Mouse (Mus musculus): Measurements from ENCODE around the gene Gm42878. TPM values are rescaled to one million over a fixed set of nuclear protein-coding genes. Genes with fewer than 3 reads are reported as not detected.
A peak's percentile ranks its signal among the peaks of the same experiment; 100 is the strongest.

The Gm42878 gene
- polyA plus RNA-seq, 1 experiment from 2014 or later: not detected

GRCm38 (mm10) chr5:121500719-121501118 is 44.6 kb downstream of the Gm42878 start:
- WGBS (ENCODE audit: insufficient replicate concordance): 62% methylated on average over 7 of the region's 7 CpGs
- H3K4me3 ChIP-seq (ENCODE audit: low read depth, low read length): no peak overlapping the region
- H3K4me1 ChIP-seq (ENCODE audit: control insufficient read depth, insufficient read depth, low read length): no peaks in the 10 kb centered on the region
- H3K36me3 ChIP-seq (ENCODE audit: control insufficient read depth, insufficient read depth, low read length): no peaks in the 10 kb centered on the region
- no peak for ATAC-seq (replicated peaks; ENCODE audit: insufficient number of reproducible peaks, low FRiP score, low TSS enrichment)
- H3K9ac ChIP-seq (ENCODE audit: low read depth, low read length): 0 out of 2 replicates have a peak overlapping the region, but pooled peaks have one; percentile 28
- no peak overlapping the region for H3K27ac ChIP-seq (ENCODE audit: low read depth, low read length)
- H3K27me3 ChIP-seq (ENCODE audit: control insufficient read depth, insufficient read depth, low read length): no peaks in the 10 kb centered on the region
- no peaks in the 10 kb centered on the region for H3K9me3 ChIP-seq (replicated peaks; ENCODE audit: control insufficient read depth, low read length)
- H3K4me2 ChIP-seq: no peak overlapping the region

- Histone ChIP-seq H3K4me3 (ENCODE audit: low read depth, low read length) (no peak overlapping the region), H3K4me2 (no peak overlapping the region), H3K4me1 (ENCODE audit: control insufficient read depth, insufficient read depth, low read length) (no peaks in the 10 kb centered on the region), H3K36me3 (ENCODE audit: control insufficient read depth, insufficient read depth, low read length) (no peaks in the 10 kb centered on the region), H3K27ac (ENCODE audit: low read depth, low read length) (no peak overlapping the region), H3K27me3 (ENCODE audit: control insufficient read depth, insufficient read depth, low read length) (no peaks in the 10 kb centered on the region), H3K9me3 (replicated peaks; ENCODE audit: control insufficient read depth, low read length) (no peaks in the 10 kb centered on the region), H3K9ac (ENCODE audit: low read depth, low read length) (no peak overlapping the region)
- ATAC-seq (replicated peaks; ENCODE audit: insufficient number of reproducible peaks, low FRiP score, low TSS enrichment): no peak
- 70% methylated on average over 8 of the region's 8 CpGs for WGBS (ENCODE audit: insufficient replicate concordance)
These were observed 52.0 kb downstream of the Gm42878 start for GRCm38 (mm10) chr5:121493305-121493704.

GRCm38 (mm10) chr5:121484801-121485200 is 60.5 kb downstream of the Gm42878 start:
- Histone ChIP-seq H3K4me2 (no peak overlapping the region), H3K27ac (ENCODE audit: low read depth, low read length) (no peak overlapping the region), H3K9ac (ENCODE audit: low read depth, low read length) (no peak overlapping the region), H3K4me3 (ENCODE audit: low read depth, low read length) (no peak overlapping the region), H3K36me3 (ENCODE audit: control insufficient read depth, insufficient read depth, low read length) (no peaks in the 10 kb centered on the region; the same call in 1 of the 2 replicates), H3K4me1 (ENCODE audit: control insufficient read depth, insufficient read depth, low read length) (no peaks in the 10 kb centered on the region), H3K27me3 (ENCODE audit: control insufficient read depth, insufficient read depth, low read length) (no peaks in the 10 kb centered on the region), H3K9me3 (replicated peaks; ENCODE audit: control insufficient read depth, low read length) (no peaks in the 10 kb centered on the region)
- WGBS (ENCODE audit: insufficient replicate concordance): 78% methylated on average over 5 of the region's 5 CpGs
- no peak for ATAC-seq (replicated peaks; ENCODE audit: insufficient number of reproducible peaks, low FRiP score, low TSS enrichment)

- H3K9me3 ChIP-seq (replicated peaks; ENCODE audit: control insufficient read depth, low read length): no peaks in the 10 kb centered on the region
- H3K27me3 ChIP-seq (ENCODE audit: control insufficient read depth, insufficient read depth, low read length): no peaks in the 10 kb centered on the region
- no peak overlapping the region for H3K9ac ChIP-seq (ENCODE audit: low read depth, low read length)
- no peak for ATAC-seq (replicated peaks; ENCODE audit: insufficient number of reproducible peaks, low FRiP score, low TSS enrichment)
- H3K4me3 ChIP-seq (ENCODE audit: low read depth, low read length): no peak overlapping the region
- no peaks in the 10 kb centered on the region for H3K36me3 ChIP-seq (ENCODE audit: control insufficient read depth, insufficient read depth, low read length)
- WGBS (ENCODE audit: insufficient replicate concordance): 36% methylated on average over 3 of the region's 3 CpGs
- no peaks in the 10 kb centered on the region for H3K4me1 ChIP-seq (ENCODE audit: control insufficient read depth, insufficient read depth, low read length)
- no peak overlapping the region for H3K27ac ChIP-seq (ENCODE audit: low read depth, low read length)
- no peak overlapping the region for H3K4me2 ChIP-seq
These were observed 67.6 kb downstream of the Gm42878 start for GRCm38 (mm10) chr5:121477680-121478079.

- Histone ChIP-seq H3K4me2 (no peak overlapping the region), H3K36me3 (ENCODE audit: control insufficient read depth, insufficient read depth, low read length) (no peaks in the 10 kb centered on the region), H3K4me3 (ENCODE audit: low read depth, low read length) (no peak overlapping the region), H3K9ac (ENCODE audit: low read depth, low read length) (no peak overlapping the region), H3K4me1 (ENCODE audit: control insufficient read depth, insufficient read depth, low read length) (no peaks in the 10 kb centered on the region), H3K27ac (ENCODE audit: low read depth, low read length) (peak overlapping the region; percentile 50; the same call in 1 of the 2 replicates), H3K9me3 (replicated peaks; ENCODE audit: control insufficient read depth, low read length) (no peaks in the 10 kb centered on the region), H3K27me3 (ENCODE audit: control insufficient read depth, insufficient read depth, low read length) (no peaks in the 10 kb centered on the region)
- WGBS (ENCODE audit: insufficient replicate concordance): 71% methylated on average over 1 of the region's 1 CpGs
- ATAC-seq (replicated peaks; ENCODE audit: insufficient number of reproducible peaks, low FRiP score, low TSS enrichment): peak; percentile 77
These were observed 69.2 kb downstream of the Gm42878 start for GRCm38 (mm10) chr5:121476040-121476439.

- ATAC-seq (replicated peaks; ENCODE audit: insufficient number of reproducible peaks, low FRiP score, low TSS enrichment): no peak
- Histone ChIP-seq H3K36me3 (ENCODE audit: control insufficient read depth, insufficient read depth, low read length) (no peaks in the 10 kb centered on the region), H3K9ac (ENCODE audit: low read depth, low read length) (no peak overlapping the region), H3K9me3 (replicated peaks; ENCODE audit: control insufficient read depth, low read length) (no peaks in the 10 kb centered on the region), H3K4me2 (no peak overlapping the region), H3K4me1 (ENCODE audit: control insufficient read depth, insufficient read depth, low read length) (no peaks in the 10 kb centered on the region), H3K27ac (ENCODE audit: low read depth, low read length) (no peak overlapping the region), H3K27me3 (ENCODE audit: control insufficient read depth, insufficient read depth, low read length) (no peaks in the 10 kb centered on the region), H3K4me3 (ENCODE audit: low read depth, low read length) (no peak overlapping the region)
- 74% methylated on average over 7 of the region's 7 CpGs for WGBS (ENCODE audit: insufficient replicate concordance)
These were observed 70.7 kb downstream of the Gm42878 start for GRCm38 (mm10) chr5:121474610-121475009.

GRCm38 (mm10) chr5:121472411-121472810 is 72.9 kb downstream of the Gm42878 start:
- Histone ChIP-seq H3K36me3 (ENCODE audit: control insufficient read depth, insufficient read depth, low read length) (no peaks in the 10 kb centered on the region), H3K27me3 (ENCODE audit: control insufficient read depth, insufficient read depth, low read length) (no peaks in the 10 kb centered on the region), H3K4me3 (ENCODE audit: low read depth, low read length) (no peak overlapping the region), H3K9ac (ENCODE audit: low read depth, low read length) (no peak overlapping the region), H3K9me3 (replicated peaks; ENCODE audit: control insufficient read depth, low read length) (no peaks in the 10 kb centered on the region), H3K27ac (ENCODE audit: low read depth, low read length) (no peak overlapping the region), H3K4me1 (ENCODE audit: control insufficient read depth, insufficient read depth, low read length) (no peaks in the 10 kb centered on the region), H3K4me2 (no peak overlapping the region)
- no peak for ATAC-seq (replicated peaks; ENCODE audit: insufficient number of reproducible peaks, low FRiP score, low TSS enrichment)
- WGBS (ENCODE audit: insufficient replicate concordance): 75% methylated on average over 2 of the region's 2 CpGs

- no peaks in the 10 kb centered on the region for H3K4me1 ChIP-seq (ENCODE audit: control insufficient read depth, insufficient read depth, low read length)
- H3K4me2 ChIP-seq: no peak overlapping the region
- ATAC-seq (replicated peaks; ENCODE audit: insufficient number of reproducible peaks, low FRiP score, low TSS enrichment): no peak
- H3K4me3 ChIP-seq (ENCODE audit: low read depth, low read length): no peak overlapping the region
- H3K9ac ChIP-seq (ENCODE audit: low read depth, low read length): no peak overlapping the region
- no peaks in the 10 kb centered on the region for H3K27me3 ChIP-seq (ENCODE audit: control insufficient read depth, insufficient read depth, low read length)
- no peak overlapping the region; the same call in 1 of the 2 replicates for H3K27ac ChIP-seq (ENCODE audit: low read depth, low read length)
- no peaks in the 10 kb centered on the region for H3K36me3 ChIP-seq (ENCODE audit: control insufficient read depth, insufficient read depth, low read length)
- no peaks in the 10 kb centered on the region for H3K9me3 ChIP-seq (replicated peaks; ENCODE audit: control insufficient read depth, low read length)
- 19% methylated on average over 3 of the region's 3 CpGs for WGBS (ENCODE audit: insufficient replicate concordance)
These were observed 75.7 kb downstream of the Gm42878 start for GRCm38 (mm10) chr5:121469566-121469965.

Measured in heart, embryonic 11.5 days (tissue).